Mouse (Mus musculus) limb, embryonic 13.5 days (tissue): ENCODE measurements around the gene Lmo4. TPM values are rescaled to one million over a fixed set of nuclear protein-coding genes. Genes with fewer than 3 reads are reported as not detected.

Experiments
- ATAC-seq: fragments of 200-750 bp; cut with Nextera tagmentation; 2 replicates; pipeline ENCODE4 v1.8.0; 2017; ENCODE audit warnings: low read depth, moderate number of reproducible peaks, moderate TSS enrichment; ENCODE audit not compliant: low FRiP score
- H3K27ac ChIP-seq: fragments of 300-500 bp; sonication (generic); 2 replicates; pipeline ENCODE4 v1.5.1; 2015; ENCODE audit warnings: inconsistent platforms, mild to moderate bottlenecking, moderate library complexity
- H3K27me3 ChIP-seq: fragments of 300-500 bp; sonication (generic); 2 replicates; pipeline ENCODE4 v1.6.1; 2015; ENCODE audit warnings: mild to moderate bottlenecking, inconsistent platforms
- H3K36me3 ChIP-seq: fragments of 300-500 bp; sonication (generic); 2 replicates; pipeline ENCODE4 v1.6.1; 2015; ENCODE audit warnings: inconsistent platforms, mild to moderate bottlenecking, moderate library complexity
- H3K4me1 ChIP-seq: fragments of 300-500 bp; sonication (generic); 2 replicates; pipeline ENCODE4 v1.6.1; 2015; ENCODE audit warnings: inconsistent platforms
- H3K4me2 ChIP-seq: fragments of 300-500 bp; sonication (generic); replicated peaks from 2 replicates; pipeline ENCODE4 v1.6.1; 2015; ENCODE audit warnings: inconsistent platforms, mild to moderate bottlenecking, moderate library complexity
- H3K4me3 ChIP-seq: fragments of 300-500 bp; sonication (generic); 2 replicates; pipeline ENCODE4 v1.5.1; 2015; ENCODE audit warnings: moderate library complexity, mild to moderate bottlenecking, inconsistent platforms
- H3K9ac ChIP-seq: fragments of 300-500 bp; sonication (generic); 2 replicates; pipeline ENCODE4 v1.6.1; 2015; ENCODE audit warnings: mild to moderate bottlenecking, inconsistent platforms
- H3K9me3 ChIP-seq: fragments of 300-500 bp; sonication (generic); 2 replicates; pipeline ENCODE4 v1.6.1; 2016; ENCODE audit warnings: inconsistent platforms
- WGBS: fragments of 180-500 bp; shearing (Covaris S2); methylation state at CpG from one replicate; pipeline ENCODE4 v1.1.7; 2015; 5-methylcytosine and 5-hydroxymethylcytosine counted together
- polyA plus RNA-seq: library from polyadenylated mRNA; unstranded; fragments of >200 nt; fragmentation: Nextera tagmentation; extraction: Ambion mirVana; gene quantifications from 2 replicates; pipeline ENCODE4 v1.2.1, GENCODE M21; 2015

The Lmo4 gene
- polyA plus RNA-seq, result 87.5 and 94.4 TPM in 2 replicates

- peak; percentile 84 for ATAC-seq
- Histone ChIP-seq H3K27ac (peak within 1 kb of the TSS; percentile 98), H3K4me3 (peak within 1 kb of the TSS; percentile 72), H3K4me1 (peaks cover 29% of the 10 kb centered on the region), H3K4me2 (peak within 1 kb of the TSS; percentile 96), H3K36me3 (peaks cover 20% of the 10 kb centered on the region), H3K27me3 (no peaks in the 10 kb centered on the region), H3K9ac (peak within 1 kb of the TSS; percentile 95), H3K9me3 (no peaks in the 10 kb centered on the region)
- 0% methylated on average over 60 of the region's 76 CpGs for WGBS
Observed at GRCm38 (mm10) chr3:144204413-144205311, at the start of gene Lmo4. Gene Lmo4 (minus strand): TSS chr3:144205220.

DNA sequence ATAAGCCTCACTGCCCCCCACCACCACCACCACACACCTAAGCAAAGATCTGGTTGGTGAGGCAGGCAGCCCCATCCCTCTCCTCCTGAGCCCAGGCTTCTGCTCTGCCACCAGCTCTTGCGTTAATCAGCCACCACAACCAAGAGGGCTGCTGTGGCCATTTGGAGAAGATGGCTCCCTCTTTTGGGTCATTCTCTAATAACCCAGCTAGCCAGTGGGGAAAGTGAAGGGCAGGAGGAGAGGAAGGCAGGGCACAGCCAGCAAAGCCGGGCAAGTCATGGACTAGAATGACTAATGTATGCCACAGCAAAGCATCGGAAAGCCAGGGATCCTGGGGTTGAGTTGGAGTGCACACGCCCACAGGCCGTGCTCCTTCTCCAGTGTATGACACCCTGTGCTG, 49.3 kb upstream of the Lmo4 start:
- Histone ChIP-seq H3K4me1 (0 out of 2 replicates have a peak, but pooled peaks cover 2% of the 10 kb centered on the region), H3K9ac (no peak overlapping the region), H3K27ac (no peak overlapping the region), H3K27me3 (no peaks in the 10 kb centered on the region), H3K9me3 (no peaks in the 10 kb centered on the region), H3K4me3 (no peak overlapping the region), H3K4me2 (no peak overlapping the region), H3K36me3 (no peaks in the 10 kb centered on the region)
- ATAC-seq, result no peak
- 85% methylated on average over 5 of the region's 5 CpGs for WGBS

DNA sequence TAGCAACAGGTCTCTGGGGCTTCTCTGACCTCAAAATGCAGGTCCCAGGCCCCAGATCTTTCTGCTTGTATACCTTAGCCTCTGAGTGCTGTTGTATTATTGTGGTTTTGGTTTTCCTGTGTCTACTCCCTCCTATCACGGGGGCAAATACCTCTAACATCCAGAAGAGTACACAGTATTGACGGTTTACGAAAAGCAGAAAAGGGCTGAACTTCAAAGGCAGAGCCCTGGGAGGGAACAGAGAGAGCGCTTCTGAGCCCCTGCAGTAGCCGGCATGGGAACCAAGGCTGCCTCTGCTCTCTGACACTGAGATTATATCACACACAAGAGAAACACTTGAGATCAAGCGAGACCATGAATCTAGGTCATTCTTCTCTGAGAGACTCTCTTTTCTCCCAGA, 48.0 kb upstream of the Lmo4 start:
- 65% methylated on average over 6 of the region's 6 CpGs for WGBS
- Histone ChIP-seq H3K4me1 (0 out of 2 replicates have a peak, but pooled peaks cover 2% of the 10 kb centered on the region), H3K4me2 (no peak overlapping the region)

GRCm38 (mm10) chr3:144252109-144252508, 47.1 kb upstream of the Lmo4 start:
- WGBS, result 81% methylated on average over 4 of the region's 4 CpGs
- Histone ChIP-seq H3K4me3 (no peak overlapping the region), H3K27me3 (no peaks in the 10 kb centered on the region), H3K9ac (no peak overlapping the region), H3K4me2 (no peak overlapping the region), H3K4me1 (0 out of 2 replicates have a peak, but pooled peaks cover 2% of the 10 kb centered on the region), H3K36me3 (no peaks in the 10 kb centered on the region), H3K9me3 (no peaks in the 10 kb centered on the region), H3K27ac (no peak overlapping the region)
- ATAC-seq, result no peak

More for the DNA sequence above, 48.0 kb upstream of the Lmo4 start:
- ATAC-seq, result no peak
- no peaks in the 10 kb centered on the region for H3K9me3 ChIP-seq
- no peak overlapping the region for H3K27ac ChIP-seq
- no peaks in the 10 kb centered on the region for H3K27me3 ChIP-seq
- no peak overlapping the region for H3K9ac ChIP-seq
- no peak overlapping the region for H3K4me3 ChIP-seq
- no peaks in the 10 kb centered on the region for H3K36me3 ChIP-seq

DNA sequence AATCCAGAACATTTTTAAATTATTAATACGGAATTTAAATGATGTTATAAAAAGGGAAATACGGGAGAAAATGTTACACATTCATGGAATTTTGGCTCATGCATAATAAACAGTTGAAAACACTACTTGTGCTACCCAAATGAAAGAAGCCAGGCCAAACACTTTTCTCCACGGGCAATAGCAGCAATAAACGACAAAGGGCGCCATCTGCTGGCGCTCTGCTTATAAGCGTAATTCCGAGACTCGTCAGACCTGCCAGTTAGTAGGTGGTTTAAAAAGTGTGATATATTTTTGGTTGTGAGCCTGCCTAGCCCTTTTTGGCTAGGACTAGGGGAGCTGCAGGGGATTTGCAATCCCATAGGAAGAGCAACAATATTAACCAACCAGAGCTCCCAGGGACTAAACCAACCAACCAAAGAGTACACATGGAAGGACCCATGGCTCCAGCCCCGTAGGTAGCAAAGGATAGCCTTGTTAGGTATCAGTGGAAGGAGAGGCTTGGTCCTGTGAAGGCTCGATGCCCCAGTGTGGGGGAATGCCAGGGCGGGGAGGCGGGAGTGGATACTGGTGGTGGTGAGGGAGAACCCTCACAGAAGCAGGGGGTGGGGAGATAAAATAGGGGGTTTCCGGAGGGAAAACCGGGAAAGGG, 37.1 kb upstream of the Lmo4 start:
- WGBS, result 28% methylated on average over 15 of the region's 15 CpGs
- peaks cover 10% of the 10 kb centered on the region for H3K4me1 ChIP-seq

GRCm38 (mm10) chr3:144241161-144241560, 36.1 kb upstream of the Lmo4 start:
- peaks cover 10% of the 10 kb centered on the region for H3K4me1 ChIP-seq
- no peaks in the 10 kb centered on the region; the same call in 1 of the 2 replicates for H3K27me3 ChIP-seq
- no peak overlapping the region for H3K9ac ChIP-seq
- no peak overlapping the region for H3K4me2 ChIP-seq
- no peaks in the 10 kb centered on the region for H3K9me3 ChIP-seq
- ATAC-seq, result no peak
- H3K36me3 ChIP-seq, result no peaks in the 10 kb centered on the region
- H3K4me3 ChIP-seq, result no peak overlapping the region
- 67% methylated on average over 3 of the region's 3 CpGs for WGBS
- H3K27ac ChIP-seq, result no peak overlapping the region

More for the DNA sequence above, 37.1 kb upstream of the Lmo4 start:
- no peak overlapping the region for H3K4me2 ChIP-seq
- H3K27ac ChIP-seq, result no peak overlapping the region
- no peak overlapping the region for H3K9ac ChIP-seq
- no peaks in the 10 kb centered on the region; the same call in 1 of the 2 replicates for H3K27me3 ChIP-seq
- no peaks in the 10 kb centered on the region for H3K9me3 ChIP-seq
- H3K4me3 ChIP-seq, result no peak overlapping the region
- no peak for ATAC-seq
- no peaks in the 10 kb centered on the region for H3K36me3 ChIP-seq

DNA sequence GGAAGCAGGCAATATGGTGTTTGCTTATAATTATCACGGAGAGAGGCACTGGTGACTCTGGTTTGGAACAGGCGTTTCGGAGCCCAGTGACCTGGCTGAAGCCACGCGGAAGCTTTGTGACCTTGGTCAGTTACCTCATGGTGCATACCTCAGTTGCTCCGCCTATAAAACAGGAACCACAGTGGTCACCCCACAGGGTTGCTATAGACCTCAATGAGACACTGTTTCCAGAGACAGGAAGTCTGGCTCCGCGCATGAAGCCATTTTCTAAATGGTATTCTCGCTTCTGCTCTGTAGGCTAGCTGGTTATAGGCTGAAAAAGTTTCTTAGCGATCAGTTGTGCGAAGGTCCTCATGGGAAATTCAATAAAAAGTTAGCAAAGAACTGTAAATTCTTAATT, 33.5 kb upstream of the Lmo4 start:
- Histone ChIP-seq H3K27ac (no peak overlapping the region; the same call in 1 of the 2 replicates), H3K4me2 (peak overlapping the region; percentile 12), H3K4me3 (no peak overlapping the region), H3K27me3 (no peaks in the 10 kb centered on the region), H3K9me3 (no peaks in the 10 kb centered on the region), H3K9ac (no peak overlapping the region), H3K36me3 (no peaks in the 10 kb centered on the region), H3K4me1 (peaks cover 10% of the 10 kb centered on the region)
- 69% methylated on average over 11 of the region's 11 CpGs for WGBS
- ATAC-seq, result peak; percentile 57; the same call in 1 of the 2 replicates

GRCm38 (mm10) chr3:144232347-144233008, 27.5 kb upstream of the Lmo4 start:
- Histone ChIP-seq H3K36me3 (no peaks in the 10 kb centered on the region), H3K9ac (no peak overlapping the region), H3K4me2 (no peak overlapping the region), H3K27ac (no peak overlapping the region), H3K27me3 (0 out of 2 replicates have a peak, but pooled peaks cover 2% of the 10 kb centered on the region), H3K9me3 (no peaks in the 10 kb centered on the region), H3K4me3 (no peak overlapping the region), H3K4me1 (no peaks in the 10 kb centered on the region; the same call in none of the 2 replicates)
- ATAC-seq, result no peak
- 81% methylated on average over 11 of the region's 11 CpGs for WGBS

GRCm38 (mm10) chr3:144231931-144232330, 26.9 kb upstream of the Lmo4 start:
- 0 out of 2 replicates have a peak, but pooled peaks cover 2% of the 10 kb centered on the region for H3K27me3 ChIP-seq
- 72% methylated on average over 6 of the region's 6 CpGs for WGBS
- H3K27ac ChIP-seq, result no peak overlapping the region
- no peak overlapping the region for H3K4me2 ChIP-seq
- no peaks in the 10 kb centered on the region for H3K4me1 ChIP-seq
- no peaks in the 10 kb centered on the region for H3K36me3 ChIP-seq
- no peak for ATAC-seq
- no peak overlapping the region for H3K4me3 ChIP-seq
- no peak overlapping the region for H3K9ac ChIP-seq
- no peaks in the 10 kb centered on the region for H3K9me3 ChIP-seq

GRCm38 (mm10) chr3:144231419-144231818, 26.4 kb upstream of the Lmo4 start:
- Histone ChIP-seq H3K4me3 (no peak overlapping the region), H3K9me3 (no peaks in the 10 kb centered on the region), H3K27me3 (0 out of 2 replicates have a peak, but pooled peaks cover 2% of the 10 kb centered on the region), H3K4me2 (no peak overlapping the region), H3K9ac (no peak overlapping the region), H3K27ac (no peak overlapping the region), H3K4me1 (no peaks in the 10 kb centered on the region), H3K36me3 (no peaks in the 10 kb centered on the region)
- 86% methylated on average over 7 of the region's 7 CpGs for WGBS
- no peak for ATAC-seq

DNA sequence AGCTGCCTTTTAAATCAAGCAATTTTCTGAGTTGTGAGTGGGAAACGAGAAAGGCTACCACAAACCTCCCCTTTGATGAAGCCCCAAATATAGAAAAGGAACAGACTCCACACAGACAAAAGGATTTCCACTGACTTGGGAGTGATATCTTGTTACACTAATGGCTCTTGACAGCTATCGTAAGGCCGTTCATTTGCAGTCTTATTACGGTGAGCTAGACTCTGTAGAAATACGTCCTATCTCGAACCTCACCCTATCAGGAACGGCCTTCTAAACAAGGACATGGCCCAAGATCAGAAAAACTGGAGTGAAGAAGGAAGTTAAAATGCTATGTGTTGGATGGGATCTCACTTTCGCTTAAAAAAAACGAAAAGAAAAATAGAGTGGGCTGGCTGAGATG, 25.0 kb upstream of the Lmo4 start:
- Histone ChIP-seq H3K27ac (no peak overlapping the region), H3K4me1 (peaks cover 7% of the 10 kb centered on the region), H3K36me3 (no peaks in the 10 kb centered on the region), H3K27me3 (0 out of 2 replicates have a peak, but pooled peaks cover 2% of the 10 kb centered on the region), H3K4me3 (no peak overlapping the region), H3K9me3 (no peaks in the 10 kb centered on the region), H3K4me2 (no peak overlapping the region), H3K9ac (no peak overlapping the region)
- WGBS, result 71% methylated on average over 9 of the region's 9 CpGs
- ATAC-seq, result no peak
